Mouse (Mus musculus): ENCODE results near the gene Prnd. TPM values are rescaled to one million over a fixed set of nuclear protein-coding genes. Genes with fewer than 3 reads are reported as not detected.

Gene Prnd
- polyA plus RNA-seq, 1 experiment from 2014 or later = 8.1 TPM

GRCm38 (mm10) chr2:131908906-131909305, 41.8 kb upstream of the Prnd start:
- no peaks in the 10 kb centered on the region for H3K9me3 ChIP-seq (ENCODE audit: control insufficient read depth, low read length)
- no peaks in the 10 kb centered on the region for H3K36me3 ChIP-seq (ENCODE audit: control insufficient read depth, insufficient read depth, low read length)
- no peak overlapping the region for H3K9ac ChIP-seq (ENCODE audit: low read depth, low read length)
- no peak overlapping the region for H3K4me3 ChIP-seq (ENCODE audit: low read length)
- no peak overlapping the region; the same call in 1 of the 2 replicates for H3K4me2 ChIP-seq (ENCODE audit: low read length)
- no peaks in the 10 kb centered on the region for H3K27me3 ChIP-seq (replicated peaks; ENCODE audit: control insufficient read depth, insufficient read depth, low read length)
- H3K27ac ChIP-seq (ENCODE audit: low read depth, low read length) = no peak overlapping the region
- WGBS = 80% methylated on average over 1 of the region's 1 CpGs
- no peak; the same call in 1 of the 2 replicates for ATAC-seq
- peaks cover 24% of the 10 kb centered on the region for H3K4me1 ChIP-seq (ENCODE audit: control insufficient read depth, insufficient read depth, low read depth, low read length)

GRCm38 (mm10) chr2:131909683-131910572, 40.7 kb upstream of the Prnd start, which contains the start of the genes Prnp and Prn:
TSS of gene Prnp (plus strand) at chr2:131909928.
TSS of gene Prn (plus strand) at chr2:131909957.
- H3K4me2 ChIP-seq (ENCODE audit: low read length) = peak within 1 kb of the TSS; percentile 58
- H3K27ac ChIP-seq (ENCODE audit: low read depth, low read length) = peak within 1 kb of the TSS; percentile 95
- no peaks in the 10 kb centered on the region for H3K27me3 ChIP-seq (replicated peaks; ENCODE audit: control insufficient read depth, insufficient read depth, low read length)
- H3K9ac ChIP-seq (ENCODE audit: low read depth, low read length) = peak within 1 kb of the TSS; percentile 88
- WGBS = 3% methylated on average over 46 of the region's 52 CpGs
- H3K9me3 ChIP-seq (ENCODE audit: control insufficient read depth, low read length) = no peaks in the 10 kb centered on the region
- peak; percentile 96 for ATAC-seq
- no peaks in the 10 kb centered on the region for H3K36me3 ChIP-seq (ENCODE audit: control insufficient read depth, insufficient read depth, low read length)
- peaks cover 24% of the 10 kb centered on the region for H3K4me1 ChIP-seq (ENCODE audit: control insufficient read depth, insufficient read depth, low read depth, low read length)
- peak within 1 kb of the TSS; percentile 76 for H3K4me3 ChIP-seq (ENCODE audit: low read length)

GRCm38 (mm10) chr2:131910847-131911246, 39.8 kb upstream of the Prnd start:
- no peak overlapping the region; the same call in 1 of the 2 replicates for H3K9ac ChIP-seq (ENCODE audit: low read depth, low read length)
- no peak for ATAC-seq
- H3K9me3 ChIP-seq (ENCODE audit: control insufficient read depth, low read length) = no peaks in the 10 kb centered on the region
- no peaks in the 10 kb centered on the region for H3K27me3 ChIP-seq (replicated peaks; ENCODE audit: control insufficient read depth, insufficient read depth, low read length)
- WGBS = 46% methylated on average over 2 of the region's 2 CpGs
- H3K27ac ChIP-seq (ENCODE audit: low read depth, low read length) = no peak overlapping the region; the same call in 1 of the 2 replicates
- no peaks in the 10 kb centered on the region for H3K36me3 ChIP-seq (ENCODE audit: control insufficient read depth, insufficient read depth, low read length)
- peak overlapping the region; percentile 76 for H3K4me3 ChIP-seq (ENCODE audit: low read length)
- peak overlapping the region; percentile 58 for H3K4me2 ChIP-seq (ENCODE audit: low read length)
- H3K4me1 ChIP-seq (ENCODE audit: control insufficient read depth, insufficient read depth, low read depth, low read length) = peaks cover 24% of the 10 kb centered on the region

- Histone ChIP-seq H3K9me3 (ENCODE audit: control insufficient read depth, low read length) (no peaks in the 10 kb centered on the region), H3K4me2 (ENCODE audit: low read length) (peak overlapping the region; percentile 58), H3K36me3 (ENCODE audit: control insufficient read depth, insufficient read depth, low read length) (no peaks in the 10 kb centered on the region), H3K27ac (ENCODE audit: low read depth, low read length) (0 out of 2 replicates have a peak overlapping the region, but pooled peaks have one; percentile 27), H3K9ac (ENCODE audit: low read depth, low read length) (peak overlapping the region; percentile 24; the same call in 1 of the 2 replicates), H3K4me1 (ENCODE audit: control insufficient read depth, insufficient read depth, low read depth, low read length) (peaks cover 24% of the 10 kb centered on the region), H3K27me3 (replicated peaks; ENCODE audit: control insufficient read depth, insufficient read depth, low read length) (no peaks in the 10 kb centered on the region), H3K4me3 (ENCODE audit: low read length) (peak overlapping the region; percentile 76)
- WGBS = 22% methylated on average over 4 of the region's 4 CpGs
- no peak for ATAC-seq
These were observed 39.3 kb upstream of the Prnd start for GRCm38 (mm10) chr2:131911341-131911740.

DNA sequence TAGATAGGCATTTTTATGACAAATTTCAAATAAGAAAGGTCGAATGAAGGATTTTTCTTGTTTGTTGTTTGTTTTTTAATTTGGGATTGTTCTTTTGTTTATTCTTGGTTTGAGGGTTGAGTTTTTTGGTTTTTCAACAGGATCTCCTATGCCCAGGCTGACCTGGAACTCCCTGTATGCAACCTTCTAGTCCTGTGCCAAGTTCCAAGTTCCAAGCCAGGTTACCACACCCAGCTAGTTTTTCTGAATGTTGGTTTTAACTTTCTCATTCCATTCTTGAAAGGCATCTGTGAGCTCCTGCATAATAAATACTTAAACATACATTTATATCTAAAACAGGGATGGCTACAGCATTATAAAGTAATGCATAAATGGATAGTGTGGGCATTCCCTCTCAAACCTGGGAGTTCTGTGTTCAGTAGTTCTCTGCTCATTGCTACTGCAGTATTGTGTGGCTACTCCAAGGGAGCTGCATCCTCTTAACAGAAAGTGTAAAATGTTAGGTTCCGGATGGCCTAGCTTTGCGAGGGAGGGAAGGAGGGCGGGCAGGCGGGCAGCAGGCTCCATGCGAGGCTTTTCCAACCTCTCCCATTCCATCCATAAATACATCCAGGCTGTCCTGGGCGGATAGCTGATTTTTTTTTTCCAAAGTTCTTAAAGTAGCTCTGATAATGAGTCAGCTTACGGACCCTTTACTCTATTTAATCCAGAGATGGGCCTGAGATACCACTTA, 38.0 kb upstream of the Prnd start:
- Histone ChIP-seq H3K9ac (ENCODE audit: low read depth, low read length) (no peak overlapping the region), H3K9me3 (ENCODE audit: control insufficient read depth, low read length) (peaks cover 2% of the 10 kb centered on the region; the same call in 1 of the 2 replicates), H3K4me2 (ENCODE audit: low read length) (peak overlapping the region; percentile 58; the same call in 1 of the 2 replicates), H3K4me1 (ENCODE audit: control insufficient read depth, insufficient read depth, low read depth, low read length) (peaks cover 24% of the 10 kb centered on the region), H3K27ac (ENCODE audit: low read depth, low read length) (no peak overlapping the region), H3K36me3 (ENCODE audit: control insufficient read depth, insufficient read depth, low read length) (peaks cover 5% of the 10 kb centered on the region), H3K27me3 (replicated peaks; ENCODE audit: control insufficient read depth, insufficient read depth, low read length) (no peaks in the 10 kb centered on the region), H3K4me3 (ENCODE audit: low read length) (no peak overlapping the region)
- no peak for ATAC-seq
- WGBS = 90% methylated on average over 8 of the region's 8 CpGs

DNA sequence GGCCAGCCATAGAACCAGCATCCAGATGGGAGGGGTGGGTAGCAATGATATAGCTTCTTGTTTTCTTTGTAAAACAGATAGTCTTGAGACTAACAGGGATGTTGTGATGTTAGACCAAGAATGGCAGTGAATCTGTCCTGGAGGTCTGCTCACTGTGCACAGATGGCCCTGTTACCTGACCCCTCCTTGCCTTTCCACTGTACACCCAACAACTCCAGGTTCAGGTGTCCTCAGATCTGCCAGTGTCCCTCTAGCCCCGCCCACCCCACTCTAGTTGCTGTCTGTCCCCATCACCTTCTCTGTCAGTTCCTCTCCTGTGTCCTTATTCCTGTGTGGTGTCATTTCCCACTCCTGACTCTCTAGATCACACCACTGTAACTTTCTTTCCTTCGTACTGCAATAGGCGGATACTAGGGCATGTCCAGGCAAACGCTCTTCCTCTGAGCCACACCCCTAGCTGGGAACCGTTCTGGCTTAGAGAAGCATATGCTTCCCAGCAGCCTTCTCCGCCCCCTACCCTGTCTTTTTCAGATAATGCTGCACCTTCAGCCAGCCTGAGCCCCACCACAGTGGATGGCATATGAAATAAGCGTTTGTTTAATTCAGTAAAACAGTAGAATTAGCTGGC, 18.3 kb upstream of the Prnd start:
- Histone ChIP-seq H3K27ac (ENCODE audit: low read depth, low read length) (no peak overlapping the region), H3K36me3 (ENCODE audit: control insufficient read depth, insufficient read depth, low read length) (peaks cover 11% of the 10 kb centered on the region), H3K4me1 (ENCODE audit: control insufficient read depth, insufficient read depth, low read depth, low read length) (peaks cover 4% of the 10 kb centered on the region), H3K9me3 (ENCODE audit: control insufficient read depth, low read length) (no peaks in the 10 kb centered on the region), H3K4me3 (ENCODE audit: low read length) (no peak overlapping the region), H3K4me2 (ENCODE audit: low read length) (no peak overlapping the region), H3K27me3 (replicated peaks; ENCODE audit: control insufficient read depth, insufficient read depth, low read length) (no peaks in the 10 kb centered on the region), H3K9ac (ENCODE audit: low read depth, low read length) (no peak overlapping the region)
- ATAC-seq = no peak
- WGBS = 71% methylated on average over 7 of the region's 7 CpGs

- Histone ChIP-seq H3K27me3 (replicated peaks; ENCODE audit: control insufficient read depth, insufficient read depth, low read length) (no peaks in the 10 kb centered on the region), H3K36me3 (ENCODE audit: control insufficient read depth, insufficient read depth, low read length) (peaks cover 13% of the 10 kb centered on the region), H3K4me1 (ENCODE audit: control insufficient read depth, insufficient read depth, low read depth, low read length) (peaks cover 4% of the 10 kb centered on the region), H3K27ac (ENCODE audit: low read depth, low read length) (0 out of 2 replicates have a peak overlapping the region, but pooled peaks have one; percentile 16), H3K4me3 (ENCODE audit: low read length) (no peak overlapping the region), H3K9ac (ENCODE audit: low read depth, low read length) (peak overlapping the region; percentile 43), H3K9me3 (ENCODE audit: control insufficient read depth, low read length) (no peaks in the 10 kb centered on the region), H3K4me2 (ENCODE audit: low read length) (no peak overlapping the region)
- 0 out of 2 replicates have a peak, but pooled peaks have one; percentile 34 for ATAC-seq
- 36% methylated on average over 6 of the region's 6 CpGs for WGBS
These were observed 17.6 kb upstream of the Prnd start for GRCm38 (mm10) chr2:131933013-131933412.

- Histone ChIP-seq H3K27me3 (replicated peaks; ENCODE audit: control insufficient read depth, insufficient read depth, low read length) (no peaks in the 10 kb centered on the region), H3K9me3 (ENCODE audit: control insufficient read depth, low read length) (no peaks in the 10 kb centered on the region), H3K4me3 (ENCODE audit: low read length) (no peak overlapping the region), H3K4me2 (ENCODE audit: low read length) (no peak overlapping the region), H3K9ac (ENCODE audit: low read depth, low read length) (no peak overlapping the region), H3K36me3 (ENCODE audit: control insufficient read depth, insufficient read depth, low read length) (peaks cover 15% of the 10 kb centered on the region), H3K4me1 (ENCODE audit: control insufficient read depth, insufficient read depth, low read depth, low read length) (peaks cover 4% of the 10 kb centered on the region), H3K27ac (ENCODE audit: low read depth, low read length) (0 out of 2 replicates have a peak overlapping the region, but pooled peaks have one; percentile 16)
- 56% methylated on average over 3 of the region's 3 CpGs for whole genome bisulfite sequencing
- ATAC-seq = no peak
These were observed 17.1 kb upstream of the Prnd start for GRCm38 (mm10) chr2:131933598-131933997.

All from hindbrain, embryonic 16.5 days (tissue).